Mouse (Mus musculus) thymus, postnatal 4 days (tissue): Measurements from ENCODE around the gene Eif3i.

Experiments used
- DNase-seq: peaks from one replicate; pipeline ENCODE4 v3.0.0; 2021

Eif3i gene

GRCm38 (mm10) chr4:129618786-129619691 is 18.6 kb upstream of the Eif3i start, which contains the start of gene Iqcc:
Gene Iqcc (minus strand): TSS chr4:129619099.
- DNase-seq = peak; percentile 96

- DNase-seq = no peak
Observed at GRCm38 (mm10) chr4:129618031-129618430, 17.6 kb upstream of the Eif3i start.

- no peak for DNase-seq
Observed at GRCm38 (mm10) chr4:129617121-129617641, 16.7 kb upstream of the Eif3i start.

GRCm38 (mm10) chr4:129616631-129617030 is 16.2 kb upstream of the Eif3i start:
- no peak for DNase-seq

DNA sequence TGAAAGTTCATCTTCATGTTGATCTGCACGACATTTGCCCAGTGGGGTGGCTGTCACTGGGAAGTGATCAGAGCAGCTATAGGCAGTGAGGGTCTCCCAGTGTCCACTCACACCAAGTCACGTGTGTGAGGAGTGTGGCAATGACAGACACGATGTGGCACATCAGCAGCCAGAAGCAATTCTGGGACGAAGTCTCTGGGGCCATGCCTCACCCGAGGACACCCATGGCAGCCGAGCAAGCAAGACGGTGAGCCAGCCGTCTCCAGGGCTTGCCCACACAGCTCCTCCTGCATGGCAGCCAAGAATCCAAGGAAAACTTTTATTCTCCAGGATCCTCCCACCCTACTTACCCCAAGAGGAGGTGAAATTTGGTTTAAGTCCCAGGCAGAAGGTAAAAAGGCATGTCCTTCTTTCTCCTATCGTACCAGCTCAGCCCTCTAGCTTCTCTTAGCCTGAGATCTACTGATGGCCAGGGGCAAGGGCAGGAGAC is 15.4 kb upstream of the Eif3i start:
- no peak for DNase-seq

GRCm38 (mm10) chr4:129614093-129614492 is 13.6 kb upstream of the Eif3i start, which contains the start of gene Dcdc2b:
Gene Dcdc2b (minus strand): TSS chr4:129614257.
- no peak for DNase-seq

DNA sequence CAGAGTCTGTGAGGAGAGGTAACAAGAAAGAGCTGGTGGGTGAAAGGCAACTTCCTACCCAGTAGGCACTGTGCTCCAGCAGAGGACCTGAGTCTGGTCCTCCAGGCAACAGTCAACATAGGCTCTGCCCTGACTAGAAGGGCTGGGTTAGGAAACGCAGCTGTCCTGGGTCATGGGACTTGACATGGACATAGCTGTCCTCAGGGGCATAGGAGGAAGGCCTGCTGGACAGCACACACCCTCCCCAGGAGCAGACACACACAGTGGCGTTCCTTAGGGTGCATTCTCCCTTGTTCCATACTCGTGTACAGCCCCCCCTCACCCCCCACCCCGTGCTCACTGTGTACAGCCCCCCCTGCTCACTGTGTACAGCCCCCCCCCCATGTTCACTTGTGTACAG is 10.0 kb upstream of the Eif3i start:
- no peak for DNase-seq

DNA sequence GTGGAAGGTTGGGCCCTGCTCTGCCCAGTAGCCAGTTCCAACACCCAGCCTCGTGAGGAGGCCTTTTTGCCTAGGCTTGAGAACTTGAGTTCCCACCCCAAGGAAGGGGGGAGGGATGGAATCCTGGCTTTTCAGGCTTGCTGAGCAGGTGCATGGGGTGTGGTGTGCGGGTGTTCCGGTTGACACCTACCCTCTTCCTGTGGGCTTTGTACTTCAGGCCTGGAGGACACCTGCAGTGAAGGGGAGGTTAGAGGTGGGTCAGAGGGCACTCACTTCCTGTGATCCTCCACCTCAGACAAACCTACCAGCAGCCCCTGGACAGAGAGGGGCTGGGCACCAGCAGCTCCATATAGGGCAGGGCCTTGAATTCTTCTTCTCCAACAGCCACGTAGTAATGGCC is 9.6 kb upstream of the Eif3i start:
- DNase-seq = peak; percentile 79

- DNase-seq = peak; percentile 59
Observed at GRCm38 (mm10) chr4:129609139-129609631, 8.7 kb upstream of the Eif3i start.

- DNase-seq = peak; percentile 89
Observed at GRCm38 (mm10) chr4:129608426-129609025, 8.1 kb upstream of the Eif3i start.

- no peak for DNase-seq
Observed at GRCm38 (mm10) chr4:129588865-129589264, 11.6 kb downstream of the Eif3i start.

GRCm38 (mm10) chr4:129586943-129587342 is 13.5 kb downstream of the Eif3i start:
- DNase-seq = no peak

GRCm38 (mm10) chr4:129585773-129586172 is 14.7 kb downstream of the Eif3i start:
- DNase-seq = no peak

- peak; percentile 96 for DNase-seq
Observed at GRCm38 (mm10) chr4:129584884-129585608, 15.4 kb downstream of the Eif3i start.

DNA sequence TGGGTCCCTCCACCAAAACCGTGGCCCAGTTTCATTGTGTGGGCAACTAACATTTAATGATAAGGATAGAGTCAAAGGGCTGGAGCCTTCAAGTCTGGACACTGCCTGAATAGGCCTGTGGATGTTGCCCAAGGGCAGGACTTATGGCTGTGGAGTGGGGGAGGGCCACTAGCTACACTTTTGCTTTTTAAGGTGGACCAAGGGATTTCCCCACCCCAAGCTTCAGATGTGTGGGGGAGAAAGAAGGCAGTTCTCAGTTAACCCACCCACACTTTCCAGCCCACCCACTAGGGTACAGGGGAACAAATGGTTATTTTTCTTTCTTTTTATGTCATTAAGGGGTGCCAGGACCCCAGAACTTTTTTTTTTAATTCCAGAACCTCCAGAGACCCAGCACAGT is 16.1 kb downstream of the Eif3i start:
- no peak for DNase-seq

DNA sequence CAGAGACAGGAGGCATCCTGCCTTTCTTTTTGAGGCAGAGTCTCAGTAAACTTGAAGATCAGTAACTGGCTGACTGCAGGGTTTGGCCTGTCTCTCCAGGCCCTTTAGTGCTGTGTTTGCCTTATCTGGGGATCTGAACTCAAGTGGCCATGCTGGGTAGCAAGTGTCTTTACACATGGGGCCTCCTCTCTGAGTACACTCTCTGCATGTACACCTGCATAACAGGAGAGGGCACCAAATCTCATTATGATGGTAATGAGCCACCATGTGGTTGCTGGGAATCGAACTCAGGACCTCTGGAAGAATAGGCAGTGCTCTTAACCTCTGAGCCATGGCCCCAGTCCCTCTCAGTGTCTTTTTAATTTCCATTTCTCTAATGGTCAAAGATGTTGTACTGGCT is 18.2 kb downstream of the Eif3i start:
- no peak for DNase-seq

DNA sequence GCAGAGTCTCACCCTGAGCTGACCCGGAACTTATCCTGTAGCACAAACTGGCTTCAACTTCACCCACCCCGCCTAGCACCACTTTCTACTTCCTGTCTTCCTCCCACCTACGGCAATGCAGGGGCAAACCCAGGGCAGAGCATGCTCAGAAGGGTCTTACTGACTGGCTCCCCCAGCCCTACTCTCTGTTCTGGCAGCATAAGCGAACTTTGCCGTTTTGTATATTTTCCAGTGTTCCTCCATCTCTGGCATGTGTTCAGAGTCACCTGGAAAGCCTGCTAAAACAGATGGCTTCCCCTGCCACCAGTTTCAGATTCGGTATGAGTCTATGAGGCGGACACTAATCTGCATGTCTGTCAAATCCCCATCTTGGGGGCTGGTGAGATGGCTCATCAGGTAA is 20.1 kb downstream of the Eif3i start:
- peak; percentile 73 for DNase-seq

DNA sequence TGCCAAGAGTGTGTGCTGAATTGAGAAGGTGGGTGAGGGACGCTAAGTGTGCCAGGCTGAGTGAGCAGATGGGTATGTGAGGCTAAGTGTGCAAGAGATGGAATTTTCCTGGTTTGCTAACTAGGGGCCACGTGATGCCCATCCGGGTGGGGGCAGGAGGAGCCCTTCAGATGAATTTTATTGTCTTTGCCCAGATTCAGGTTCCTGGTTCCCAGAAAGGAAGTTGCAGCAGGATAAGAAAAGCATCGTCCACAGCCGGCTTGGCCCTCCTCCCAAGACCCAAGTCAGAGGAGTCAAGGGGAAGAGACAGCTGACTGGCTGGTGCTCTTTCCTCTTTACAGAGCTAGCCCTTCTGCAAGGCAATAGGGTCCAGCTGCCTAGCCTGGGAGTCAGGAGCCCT is 22.0 kb downstream of the Eif3i start, which contains the start of gene Fam167b:
Gene Fam167b (minus strand): TSS at position 84 of the 400 bp plus-strand sequence.
- no peak for DNase-seq

DNA sequence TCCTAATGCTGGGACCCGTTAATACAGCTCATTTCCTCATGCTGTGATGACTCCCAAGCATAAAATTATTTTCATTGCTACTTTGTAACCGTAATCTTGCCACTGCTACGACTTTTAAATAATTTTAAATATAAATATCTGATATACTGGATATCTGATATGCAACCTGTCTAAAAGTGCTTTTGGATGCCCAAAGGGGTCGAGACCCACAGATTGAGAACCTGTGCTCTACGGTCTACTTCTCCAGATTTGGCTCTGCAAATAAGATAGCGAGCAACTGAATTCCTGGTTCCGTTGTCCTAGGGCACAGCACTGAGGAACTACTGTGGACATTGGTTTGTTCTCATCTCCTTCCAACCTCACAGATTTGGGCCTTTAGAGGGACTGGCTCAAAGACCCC is 22.8 kb downstream of the Eif3i start:
- no peak for DNase-seq

DNA sequence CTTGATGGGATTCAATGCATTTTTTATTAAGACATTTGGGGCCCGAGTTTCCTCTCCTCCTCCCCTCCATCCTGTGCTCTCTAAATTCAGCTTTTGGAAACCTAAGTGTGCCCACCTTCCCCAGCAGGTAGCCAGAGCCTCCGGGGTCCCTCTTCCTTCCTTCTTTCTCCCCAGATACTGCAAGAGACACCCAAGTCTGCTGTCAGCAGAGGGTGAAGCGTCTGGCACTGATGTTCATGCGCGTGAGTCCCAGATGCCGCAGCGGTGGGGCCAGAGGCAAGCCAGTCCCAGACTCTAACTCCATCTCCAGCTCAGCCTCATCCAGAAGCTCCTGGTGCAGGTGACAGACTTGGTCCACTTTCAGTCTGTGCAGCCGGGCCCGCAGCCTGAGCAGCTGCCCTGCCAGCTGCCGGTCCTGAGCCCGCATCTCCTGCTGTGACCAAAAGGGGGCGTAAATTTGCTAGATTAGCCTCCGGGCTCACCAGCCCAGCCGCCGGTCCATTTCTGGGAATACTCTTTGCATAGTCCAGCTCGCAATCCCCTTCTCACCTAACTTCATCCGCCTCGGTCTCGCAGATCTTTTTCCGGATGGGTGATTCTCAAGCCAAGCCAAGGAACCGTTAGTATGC is 23.5 kb downstream of the Eif3i start:
- peak; percentile 86 for DNase-seq

DNA sequence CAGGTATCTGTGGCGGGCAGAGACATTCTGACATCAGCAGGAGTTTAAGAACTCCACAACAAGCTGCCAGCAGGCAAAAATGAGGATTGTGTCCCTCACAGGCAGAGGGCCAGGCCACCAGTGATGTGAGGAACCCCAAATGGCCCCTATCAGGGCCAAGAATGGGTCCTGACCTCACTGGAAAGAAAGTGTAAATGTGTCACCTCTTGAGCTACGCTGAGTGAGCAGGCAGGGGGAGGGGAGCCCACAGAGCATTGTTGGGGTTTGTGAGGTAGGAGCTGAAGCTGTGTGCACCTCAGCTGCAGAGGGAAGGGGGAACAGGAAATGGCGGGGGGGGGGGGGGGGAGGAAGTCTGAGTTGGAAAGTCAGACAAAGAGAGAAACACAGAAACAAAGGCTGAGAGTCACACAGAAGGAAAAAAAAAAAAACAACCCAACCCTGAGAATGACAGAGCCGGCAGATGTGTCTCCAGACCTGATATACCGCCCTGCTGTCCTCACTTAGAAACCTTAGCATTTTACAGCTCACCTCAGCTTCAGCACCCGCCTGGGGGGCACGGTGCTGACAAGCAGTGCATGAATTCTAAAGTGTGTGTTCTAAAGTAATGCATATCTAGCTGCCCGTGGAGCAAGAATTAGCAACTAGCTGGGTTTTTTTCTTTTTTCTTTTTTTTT is 25.1 kb downstream of the Eif3i start:
- peak; percentile 91 for DNase-seq

- DNase-seq = peak; percentile 87
Observed at GRCm38 (mm10) chr4:129573430-129573829, 27.0 kb downstream of the Eif3i start, which contains the start of gene Lck. Gene Lck (minus strand): TSS chr4:129573641.
